Mouse (Mus musculus) testis, adult 2 months (tissue): ENCODE measurements at regions not wholly inside any gene's neighbourhood (a gene's known extent, or its start where the extent isn't known, plus 50 kb on each side); places are given as distances from the start of the nearest gene placed in this dataset.

Source experiments
- CTCF ChIP-seq: fragments of 200-500 bp; IDR thresholded peaks from 2 replicates; pipeline ENCODE4 v1.5.1; 2012; ENCODE audit warnings: low read depth, mild to moderate bottlenecking, inconsistent platforms, low read length, moderate library complexity; ENCODE audit not compliant: control insufficient read depth, insufficient read depth, insufficient replicate concordance
- POLR2A ChIP-seq: fragments of 200-500 bp; IDR thresholded peaks from 2 replicates; pipeline ENCODE4 v1.6.1; 2012; ENCODE audit warnings: low read depth, mild to moderate bottlenecking, inconsistent platforms, low read length, moderate library complexity; ENCODE audit not compliant: control insufficient read depth

DNA sequence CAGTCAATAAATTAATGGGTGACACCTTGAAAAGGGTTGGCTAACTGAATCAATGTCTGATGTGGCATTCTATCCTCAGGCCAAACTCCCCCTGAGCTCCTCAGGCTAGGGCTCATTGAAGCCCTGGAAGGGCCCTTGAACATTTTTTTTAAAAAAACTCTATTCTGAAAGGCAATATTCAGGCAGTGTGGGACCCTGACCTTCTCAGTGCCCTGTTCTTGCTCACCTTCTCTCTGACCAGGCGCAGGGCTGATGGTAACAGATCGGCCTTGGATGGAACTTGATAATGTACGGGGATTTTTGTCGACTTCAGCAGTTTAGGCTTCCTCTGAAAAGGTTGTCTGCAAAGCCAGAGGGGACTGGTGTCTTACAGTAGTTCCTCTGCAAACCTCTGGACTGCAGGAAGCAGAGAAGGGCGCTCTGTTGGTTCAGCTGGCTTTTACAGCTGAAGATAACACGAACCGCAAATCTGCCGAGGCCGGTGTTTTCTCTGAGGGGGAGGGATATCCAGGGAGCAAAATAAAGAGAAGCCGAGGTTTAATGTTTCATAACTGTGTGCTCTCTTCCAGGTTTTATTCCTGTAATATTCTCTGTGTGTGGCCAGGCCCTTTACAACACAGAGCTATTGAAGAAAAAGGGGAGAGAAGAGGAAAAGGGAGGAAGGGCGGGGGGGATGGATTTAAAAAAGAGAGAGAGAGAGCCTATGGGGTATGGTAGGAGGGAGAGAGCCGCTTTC lies 73.6 kb upstream of the Rpl34 start:
- TF ChIP-seq CTCF (no peak), POLR2A (no peak)
